Mouse (Mus musculus) forebrain, embryonic 10.5 days (tissue): ENCODE data around the gene Eif2ak2. TPM values are rescaled to one million over a fixed set of nuclear protein-coding genes. Genes with fewer than 3 reads are reported as not detected.

ENCODE experiments used
- DNase-seq: peaks from one replicate; pipeline ENCODE4 v3.0.0-alpha.2; 2017; ENCODE audit warnings: low spot score; ENCODE audit errors: extremely low spot score
- H3K27ac ChIP-seq: fragments of 300-500 bp; sonication (generic); 2 replicates; pipeline ENCODE4 v1.5.1; 2016; ENCODE audit warnings: mild to moderate bottlenecking
- H3K27me3 ChIP-seq: fragments of 300-500 bp; sonication (generic); 2 replicates; pipeline ENCODE4 v1.6.1; 2016; ENCODE audit warnings: mild to moderate bottlenecking; ENCODE audit not compliant: poor library complexity, severe bottlenecking
- H3K36me3 ChIP-seq: fragments of 300-500 bp; sonication (generic); replicated peaks from 2 replicates; pipeline ENCODE4 v1.6.1; 2016; ENCODE audit warnings: mild to moderate bottlenecking, moderate library complexity
- H3K4me1 ChIP-seq: fragments of 300-500 bp; sonication (generic); 2 replicates; pipeline ENCODE4 v1.6.1; 2016
- H3K4me3 ChIP-seq: fragments of 300-500 bp; sonication (generic); 2 replicates; pipeline ENCODE4 v1.5.1; 2016; ENCODE audit warnings: mild to moderate bottlenecking, moderate library complexity
- H3K9me3 ChIP-seq: fragments of 300-500 bp; sonication (generic); 2 replicates; pipeline ENCODE4 v1.6.1; 2016; ENCODE audit warnings: mild to moderate bottlenecking, moderate library complexity
- polyA plus RNA-seq: library from polyadenylated mRNA; unstranded; fragments of >200 nt; fragmentation: Nextera tagmentation; extraction: Ambion mirVana; gene quantifications from 2 replicates; pipeline ENCODE4 v1.2.1, GENCODE M21; 2016

Gene Eif2ak2
- polyA plus RNA-seq, 1 experiment from 2014 or later, result 8.6 TPM

- Histone ChIP-seq H3K27ac (no peak overlapping the region), H3K4me3 (no peak overlapping the region), H3K9me3 (no peaks in the 10 kb centered on the region), H3K4me1 (no peaks in the 10 kb centered on the region), H3K36me3 (peaks cover 45% of the 10 kb centered on the region), H3K27me3 (no peaks in the 10 kb centered on the region)
- no peak for DNase-seq
These were observed 73.4 kb downstream of the Eif2ak2 start for GRCm38 (mm10) chr17:78809019-78809418.

Other genes starting within 250 kb of the Eif2ak2 start
- gene Strn, start 145.4 kb downstream of the Eif2ak2 start, polyA plus RNA-seq, result 6.2 TPM in 2 replicates
- gene Heatr5b, start 47.2 kb downstream of the Eif2ak2 start, polyA plus RNA-seq, result 13.6 and 14.0 TPM in 2 replicates
- gene Gpatch11, start 47.0 kb downstream of the Eif2ak2 start, polyA plus RNA-seq, result 30.4 and 31.8 TPM in 2 replicates
- gene Sult6b1, start 24.4 kb upstream of the Eif2ak2 start, polyA plus RNA-seq, result 0.20 TPM in 1 of 2 replicates, not detected in the other
- 106 and 109 TPM in 2 replicates for gene Cebpzos, start 33.9 kb upstream of the Eif2ak2 start, polyA plus RNA-seq
- 60.4 and 61.9 TPM in 2 replicates for gene Cebpz, start 54.5 kb upstream of the Eif2ak2 start, polyA plus RNA-seq
- gene Ndufaf7, start 54.6 kb upstream of the Eif2ak2 start, polyA plus RNA-seq, result 46.0 and 49.4 TPM in 2 replicates
- 47.8 and 50.5 TPM in 2 replicates for gene Prkd3, start 138.2 kb upstream of the Eif2ak2 start, polyA plus RNA-seq
- 3.7 and 4.1 TPM in 2 replicates for gene Qpct, start 169.3 kb upstream of the Eif2ak2 start, polyA plus RNA-seq